Mouse (Mus musculus): Measurements from ENCODE around the gene Tcn2.

GRCm38 (mm10) chr11:3914109-3914840 is 17.7 kb downstream of the Tcn2 start, which contains the start of gene Slc35e4:
- no peak for TF ChIP-seq POLR2A (IDR thresholded peaks at IDR 0.05; ENCODE audit: control insufficient read depth, low read depth, low read length)
- peak; percentile 89 for TF ChIP-seq CTCF (IDR thresholded peaks at IDR 0.05; ENCODE audit: control insufficient read depth, insufficient read depth, insufficient replicate concordance, low read depth, low read length)

Measured in testis, adult 2 months (tissue).